Mouse (Mus musculus) intestine, postnatal 0 days (tissue): ENCODE results near the gene Rgs3. TPM values are rescaled to one million over a fixed set of nuclear protein-coding genes. Genes with fewer than 3 reads are reported as not detected.

Experiments used
- ATAC-seq: fragments of 200-750 bp; cut with Nextera tagmentation; 2 replicates; pipeline ENCODE4 v1.8.0; 2017; ENCODE audit warnings: mild to moderate bottlenecking, moderate TSS enrichment, moderate library complexity
- H3K27ac ChIP-seq: fragments of 300-500 bp; sonication (generic); 2 replicates; pipeline ENCODE4 v1.5.1; 2014; ENCODE audit warnings: mild to moderate bottlenecking, low read depth, low read length, moderate library complexity
- H3K27me3 ChIP-seq: fragments of 300-500 bp; sonication (generic); replicated peaks from 2 replicates; pipeline ENCODE4 v1.6.1; 2014; ENCODE audit warnings: low read length, mixed read lengths; ENCODE audit not compliant: control insufficient read depth, insufficient read depth
- H3K36me3 ChIP-seq: fragments of 300-500 bp; sonication (generic); 2 replicates; pipeline ENCODE4 v1.6.1; 2014; ENCODE audit warnings: mild to moderate bottlenecking, moderate library complexity; ENCODE audit not compliant: control insufficient read depth, insufficient read depth
- H3K4me1 ChIP-seq: fragments of 300-500 bp; sonication (generic); replicated peaks from 2 replicates; pipeline ENCODE4 v1.6.1; 2014; ENCODE audit warnings: antibody characterized with exemption, low read length, mixed read lengths; ENCODE audit not compliant: control insufficient read depth, insufficient read depth
- H3K4me2 ChIP-seq: fragments of 300-500 bp; sonication (generic); replicated peaks from 2 replicates; pipeline ENCODE4 v1.6.1; 2014; ENCODE audit warnings: low read depth, mild to moderate bottlenecking, moderate library complexity
- H3K4me3 ChIP-seq: fragments of 300-500 bp; sonication (generic); 2 replicates; pipeline ENCODE4 v1.5.1; 2014; ENCODE audit warnings: low read depth, low read length
- H3K9ac ChIP-seq: fragments of 300-500 bp; sonication (generic); 2 replicates; pipeline ENCODE4 v1.6.1; 2014; ENCODE audit warnings: mild to moderate bottlenecking, low read depth, low read length
- H3K9me3 ChIP-seq: fragments of 300-500 bp; sonication (generic); 2 replicates; pipeline ENCODE4 v1.6.1; 2016; ENCODE audit warnings: mixed run types; ENCODE audit not compliant: control insufficient read depth
- CTCF ChIP-seq: sonication (generic); IDR thresholded peaks from 2 replicates; pipeline ENCODE4 v1.5.1; 2016; ENCODE audit warnings: low read depth, mild to moderate bottlenecking, control low read depth, antibody characterized with exemption, moderate library complexity
- WGBS: fragments of 180-500 bp; shearing (Covaris S2); extraction: QIAGEN DNeasy Blood & Tissue Kit; methylation state at CpG from one replicate; pipeline ENCODE4 v1.1.7; 2014; 5-methylcytosine and 5-hydroxymethylcytosine counted together
- polyA plus RNA-seq: library from polyadenylated mRNA; unstranded; fragments of >200 nt; fragmentation: Nextera tagmentation; extraction: Ambion mirVana; gene quantifications from 2 replicates; pipeline ENCODE4 v1.2.1, GENCODE M21; 2015

Gene Rgs3
- polyA plus RNA-seq, 1 experiment from 2014 or later, result 30.1 TPM

DNA sequence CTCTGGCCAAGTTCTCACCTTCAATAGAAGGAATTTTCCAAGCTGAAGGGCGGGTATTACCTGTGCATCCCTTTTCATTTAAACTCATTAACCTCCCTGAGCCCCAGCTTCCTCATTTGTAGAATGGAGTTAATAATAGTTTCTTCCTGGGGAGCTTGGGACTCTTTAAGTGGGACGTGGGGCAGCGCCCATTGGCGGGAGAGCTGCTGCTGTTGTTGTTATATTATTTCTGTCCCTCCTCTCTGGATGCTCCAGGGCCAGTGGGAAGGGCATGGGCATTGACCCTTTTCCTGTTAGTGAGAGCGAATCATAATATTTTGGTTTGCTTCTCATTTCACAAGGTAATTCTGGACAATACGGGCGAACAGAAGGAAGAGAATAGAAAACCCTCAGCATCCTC, 47.3 kb downstream of the Rgs3 start:
- H3K27ac ChIP-seq, result no peak overlapping the region
- H3K36me3 ChIP-seq, result peaks cover 3% of the 10 kb centered on the region; the same call in 1 of the 2 replicates
- H3K27me3 ChIP-seq, result no peaks in the 10 kb centered on the region
- no peak overlapping the region for H3K4me3 ChIP-seq
- no peak overlapping the region for H3K9ac ChIP-seq
- ATAC-seq, result no peak
- WGBS, result 76% methylated on average over 7 of the region's 7 CpGs
- no peaks in the 10 kb centered on the region for H3K4me1 ChIP-seq
- H3K9me3 ChIP-seq, result no peaks in the 10 kb centered on the region
- H3K4me2 ChIP-seq, result no peak overlapping the region
- no peak for TF ChIP-seq CTCF

GRCm38 (mm10) chr4:62607345-62607744, 47.7 kb downstream of the Rgs3 start:
- H3K36me3 ChIP-seq, result peaks cover 3% of the 10 kb centered on the region; the same call in 1 of the 2 replicates
- no peaks in the 10 kb centered on the region for H3K9me3 ChIP-seq
- no peak overlapping the region for H3K27ac ChIP-seq
- H3K4me1 ChIP-seq, result no peaks in the 10 kb centered on the region
- H3K4me3 ChIP-seq, result no peak overlapping the region
- ATAC-seq, result no peak
- WGBS, result 38% methylated on average over 9 of the region's 9 CpGs
- H3K27me3 ChIP-seq, result no peaks in the 10 kb centered on the region
- H3K9ac ChIP-seq, result no peak overlapping the region
- peak; percentile 58 for TF ChIP-seq CTCF
- H3K4me2 ChIP-seq, result no peak overlapping the region

GRCm38 (mm10) chr4:62607805-62608204, 48.2 kb downstream of the Rgs3 start:
- H3K9ac ChIP-seq, result no peak overlapping the region
- no peaks in the 10 kb centered on the region for H3K9me3 ChIP-seq
- H3K27me3 ChIP-seq, result no peaks in the 10 kb centered on the region
- ATAC-seq, result no peak
- no peak overlapping the region for H3K27ac ChIP-seq
- peaks cover 2% of the 10 kb centered on the region; the same call in 1 of the 2 replicates for H3K4me1 ChIP-seq
- H3K4me3 ChIP-seq, result no peak overlapping the region
- no peak overlapping the region for H3K4me2 ChIP-seq
- 69% methylated on average over 6 of the region's 6 CpGs for WGBS
- TF ChIP-seq CTCF, result no peak
- H3K36me3 ChIP-seq, result peaks cover 3% of the 10 kb centered on the region; the same call in 1 of the 2 replicates

GRCm38 (mm10) chr4:62609333-62609732, 49.7 kb downstream of the Rgs3 start:
- no peak for ATAC-seq
- no peak for TF ChIP-seq CTCF
- Histone ChIP-seq H3K9ac (no peak overlapping the region), H3K4me2 (no peak overlapping the region), H3K27me3 (no peaks in the 10 kb centered on the region), H3K4me3 (no peak overlapping the region), H3K27ac (no peak overlapping the region), H3K4me1 (peaks cover 5% of the 10 kb centered on the region; the same call in 1 of the 2 replicates), H3K9me3 (no peaks in the 10 kb centered on the region), H3K36me3 (peaks cover 3% of the 10 kb centered on the region; the same call in 1 of the 2 replicates)
- 90% methylated on average over 4 of the region's 4 CpGs for WGBS

DNA sequence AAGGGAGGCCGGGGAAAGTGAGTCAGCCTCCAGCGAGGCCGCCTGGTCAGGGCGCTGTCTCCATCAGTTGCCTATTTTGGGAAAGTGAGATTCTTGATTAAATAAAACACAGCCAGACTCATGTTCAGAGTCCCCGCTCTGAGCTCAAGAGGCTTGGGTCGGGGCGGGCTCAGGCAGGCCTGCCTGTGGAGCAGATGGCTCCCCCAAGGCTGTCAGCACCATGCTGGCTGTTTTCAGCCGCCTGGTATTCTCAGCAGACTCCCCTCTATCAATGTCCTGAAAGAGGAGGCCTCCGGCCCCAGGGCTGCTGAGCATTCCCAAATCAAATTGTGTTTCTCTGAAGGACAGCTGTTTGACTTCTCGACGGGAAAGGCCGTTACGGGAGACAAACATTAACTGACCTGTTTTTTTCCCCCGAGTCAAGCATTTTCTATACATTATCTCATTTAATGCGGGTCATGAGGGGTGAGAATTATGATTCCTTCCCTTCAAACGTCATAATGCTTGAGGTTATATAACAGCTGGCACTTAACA, 50.6 kb downstream of the Rgs3 start:
- no peak overlapping the region for H3K9ac ChIP-seq
- H3K27me3 ChIP-seq, result no peaks in the 10 kb centered on the region
- no peak for ATAC-seq
- TF ChIP-seq CTCF, result no peak
- no peaks in the 10 kb centered on the region for H3K9me3 ChIP-seq
- H3K4me3 ChIP-seq, result no peak overlapping the region
- H3K4me1 ChIP-seq, result peaks cover 5% of the 10 kb centered on the region; the same call in 1 of the 2 replicates
- H3K4me2 ChIP-seq, result no peak overlapping the region
- H3K27ac ChIP-seq, result no peak overlapping the region; the same call in 1 of the 2 replicates
- peaks cover 3% of the 10 kb centered on the region; the same call in 1 of the 2 replicates for H3K36me3 ChIP-seq
- 59% methylated on average over 16 of the region's 16 CpGs for WGBS

DNA sequence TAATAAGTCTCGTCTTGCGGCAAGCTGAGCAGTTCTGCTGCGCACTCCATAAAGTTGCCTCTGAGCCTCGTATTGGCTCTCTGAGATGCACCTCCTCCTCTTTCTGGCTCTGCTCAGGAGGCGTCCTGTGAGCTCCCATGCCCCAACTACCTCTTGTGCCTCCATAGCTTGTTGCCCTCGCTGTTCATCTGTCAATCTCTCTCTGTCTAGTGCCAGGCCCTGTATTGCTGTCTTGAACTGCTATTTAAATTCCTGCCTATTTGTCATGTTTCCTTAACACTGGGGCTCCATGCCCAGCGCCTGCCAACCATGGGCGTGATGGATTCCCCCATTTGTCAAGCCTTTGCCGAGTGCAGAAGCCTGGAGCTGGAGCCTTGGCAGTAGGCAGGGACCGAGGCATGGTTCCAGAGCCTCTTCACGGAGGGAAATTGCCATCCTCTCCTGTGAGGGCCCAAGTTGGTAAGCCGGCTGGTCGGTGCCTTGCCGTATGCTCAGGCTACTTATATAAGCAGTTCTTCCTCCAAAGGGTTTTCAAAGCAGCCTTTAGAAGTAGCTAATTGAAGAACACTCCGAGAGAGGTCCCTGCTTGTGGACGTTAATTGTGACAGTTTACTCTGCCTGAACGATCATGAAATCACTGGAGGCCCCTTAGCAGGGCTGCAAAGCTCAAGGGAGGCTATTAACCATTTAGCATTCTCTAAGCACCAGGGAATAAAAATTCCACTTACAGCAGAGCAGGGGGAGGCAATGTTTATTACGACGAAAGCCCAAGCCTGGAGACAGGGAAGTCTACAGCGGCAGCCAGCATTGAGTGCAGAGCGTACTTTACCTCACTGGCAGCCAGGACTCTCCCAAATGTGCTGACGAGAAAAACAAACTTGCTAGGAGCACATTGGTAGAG, 53.2 kb downstream of the Rgs3 start:
- no peaks in the 10 kb centered on the region for H3K9me3 ChIP-seq
- peaks cover 5% of the 10 kb centered on the region; the same call in 1 of the 2 replicates for H3K4me1 ChIP-seq
- no peaks in the 10 kb centered on the region for H3K27me3 ChIP-seq
- no peak overlapping the region for H3K9ac ChIP-seq
- H3K36me3 ChIP-seq, result no peaks in the 10 kb centered on the region; the same call in 1 of the 2 replicates
- ATAC-seq, result no peak
- peak overlapping the region; percentile 22; the same call in 1 of the 2 replicates for H3K27ac ChIP-seq
- peak overlapping the region; percentile 1; the same call in 1 of the 2 replicates for H3K4me2 ChIP-seq
- H3K4me3 ChIP-seq, result no peak overlapping the region
- no peak for TF ChIP-seq CTCF
- 53% methylated on average over 22 of the region's 22 CpGs for WGBS
